Mouse (Mus musculus): ENCODE results near the gene Nup214. TPM values are rescaled to one million over a fixed set of nuclear protein-coding genes. Genes with fewer than 3 reads are reported as not detected.

Nup214 gene
- polyA plus RNA-seq, 2 experiments: 41.3 to 65.2 TPM

- WGBS: 80% methylated on average over 3 of the region's 3 CpGs
- H3K4me3 ChIP-seq (replicated peaks; ENCODE audit: low read length): no peak overlapping the region
- H3K27me3 ChIP-seq (ENCODE audit: control insufficient read depth, insufficient read depth, low read length): peaks cover 41% of the 10 kb centered on the region
- H3K27ac ChIP-seq (replicated peaks; ENCODE audit: low read depth, low read length): no peak overlapping the region
- H3K4me2 ChIP-seq (replicated peaks; ENCODE audit: low read depth, low read length, severe bottlenecking): no peak overlapping the region
- TF ChIP-seq POLR2A (IDR thresholded peaks at IDR 0.05; ENCODE audit: borderline replicate concordance, extremely low read depth, insufficient read depth, insufficient read length): no peak
- ATAC-seq (ENCODE audit: low FRiP score, low read depth) (no peak), DNase-seq (ENCODE audit: low spot score) (no peak)
- no peak overlapping the region for H3K9ac ChIP-seq (ENCODE audit: low read depth, low read length, severe bottlenecking)
- no peaks in the 10 kb centered on the region for H3K9me3 ChIP-seq (ENCODE audit: control insufficient read depth, low read length)
- H3K4me1 ChIP-seq (ENCODE audit: control insufficient read depth, insufficient read depth, low read length): peaks cover 6% of the 10 kb centered on the region; the same call in 1 of the 2 replicates
- H3K36me3 ChIP-seq (ENCODE audit: control insufficient read depth, insufficient read depth, low read length): no peaks in the 10 kb centered on the region
These were observed 106.4 kb downstream of the Nup214 start for GRCm38 (mm10) chr2:32080681-32081080.

DNA sequence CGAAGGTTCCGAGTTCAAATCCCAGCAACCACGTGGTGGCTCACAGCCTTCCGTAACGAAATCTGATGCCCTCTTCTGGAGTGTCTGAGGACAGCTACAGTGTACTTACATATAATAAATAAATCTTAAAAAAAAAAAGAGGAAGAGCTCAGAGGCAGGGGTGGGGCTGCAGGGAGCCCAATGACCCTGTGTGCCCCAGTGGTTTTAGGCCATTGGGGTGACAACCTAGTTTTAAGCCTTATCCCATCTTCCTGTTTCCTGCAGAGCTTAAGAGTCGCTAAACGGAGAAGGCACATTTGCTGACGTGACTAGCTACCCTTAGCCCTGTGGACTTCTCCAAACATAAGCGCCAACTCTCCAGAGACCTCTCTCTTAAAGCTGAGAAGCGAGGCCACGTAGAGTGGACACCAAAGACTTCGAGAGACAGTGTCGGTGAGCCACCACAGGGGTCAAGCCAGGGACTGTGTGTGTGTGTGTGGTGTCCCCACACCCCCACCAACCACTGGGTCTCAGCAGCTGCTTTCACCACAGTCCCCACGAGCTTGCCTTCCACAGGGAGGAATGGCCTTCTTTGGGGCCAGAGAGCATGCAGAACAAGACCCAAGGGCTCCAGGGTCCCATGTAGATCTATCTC, 107.2 kb downstream of the Nup214 start:
- H3K27me3 ChIP-seq (ENCODE audit: control insufficient read depth, insufficient read depth, low read length): peaks cover 41% of the 10 kb centered on the region
- no peak for ATAC-seq (ENCODE audit: low FRiP score, low read depth)
- no peaks in the 10 kb centered on the region for H3K9me3 ChIP-seq (ENCODE audit: control insufficient read depth, low read length)
- peaks cover 6% of the 10 kb centered on the region; the same call in 1 of the 2 replicates for H3K4me1 ChIP-seq (ENCODE audit: control insufficient read depth, insufficient read depth, low read length)
- H3K4me3 ChIP-seq (replicated peaks; ENCODE audit: low read length): peak overlapping the region; percentile 64; the same call in 1 of the 2 replicates
- H3K27ac ChIP-seq (replicated peaks; ENCODE audit: low read depth, low read length): no peak overlapping the region
- 77% methylated on average over 14 of the region's 14 CpGs for WGBS
- no peak overlapping the region for H3K9ac ChIP-seq (ENCODE audit: low read depth, low read length, severe bottlenecking)
- no peak overlapping the region for H3K4me2 ChIP-seq (replicated peaks; ENCODE audit: low read depth, low read length, severe bottlenecking)
- no peak for DNase-seq (ENCODE audit: low spot score)
- no peak for TF ChIP-seq POLR2A (IDR thresholded peaks at IDR 0.05; ENCODE audit: borderline replicate concordance, extremely low read depth, insufficient read depth, insufficient read length)
- no peaks in the 10 kb centered on the region for H3K36me3 ChIP-seq (ENCODE audit: control insufficient read depth, insufficient read depth, low read length)

DNA sequence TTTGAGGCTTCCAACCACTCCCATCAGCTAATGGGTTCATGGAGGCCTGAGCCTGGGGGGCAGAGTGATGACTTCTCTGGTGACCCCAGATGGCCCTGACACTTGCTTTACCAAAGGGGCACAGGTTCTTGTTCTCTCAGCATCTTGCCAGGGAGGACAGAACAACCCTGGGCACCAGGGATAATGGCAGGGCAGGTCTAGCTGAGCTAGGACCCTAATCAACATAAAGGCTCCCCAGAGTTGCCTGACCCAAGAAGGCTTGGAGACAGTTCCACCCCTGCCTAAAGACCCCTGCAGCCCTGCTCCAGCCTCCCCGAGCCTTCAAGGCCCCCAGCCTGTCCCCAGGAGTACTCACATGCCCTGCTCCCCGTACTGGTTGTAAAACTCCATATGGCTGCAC, 108.0 kb downstream of the Nup214 start:
- no peak for TF ChIP-seq POLR2A (IDR thresholded peaks at IDR 0.05; ENCODE audit: borderline replicate concordance, extremely low read depth, insufficient read depth, insufficient read length)
- 8% methylated on average over 2 of the region's 2 CpGs for WGBS
- Histone ChIP-seq H3K4me3 (replicated peaks; ENCODE audit: low read length) (peak overlapping the region; percentile 64), H3K27ac (replicated peaks; ENCODE audit: low read depth, low read length) (no peak overlapping the region), H3K4me1 (ENCODE audit: control insufficient read depth, insufficient read depth, low read length) (peaks cover 6% of the 10 kb centered on the region; the same call in 1 of the 2 replicates), H3K9ac (ENCODE audit: low read depth, low read length, severe bottlenecking) (no peak overlapping the region), H3K27me3 (ENCODE audit: control insufficient read depth, insufficient read depth, low read length) (peaks cover 41% of the 10 kb centered on the region), H3K4me2 (replicated peaks; ENCODE audit: low read depth, low read length, severe bottlenecking) (peak overlapping the region; percentile 100; the same call in 1 of the 2 replicates), H3K36me3 (ENCODE audit: control insufficient read depth, insufficient read depth, low read length) (no peaks in the 10 kb centered on the region), H3K9me3 (ENCODE audit: control insufficient read depth, low read length) (no peaks in the 10 kb centered on the region)
- DNase-seq (ENCODE audit: low spot score): no peak
- ATAC-seq (ENCODE audit: low FRiP score, low read depth): no peak

- Histone ChIP-seq H3K4me1 (ENCODE audit: control insufficient read depth, insufficient read depth, low read length) (peaks cover 7% of the 10 kb centered on the region), H3K4me3 (replicated peaks; ENCODE audit: low read length) (peak overlapping the region; percentile 64), H3K27me3 (ENCODE audit: control insufficient read depth, insufficient read depth, low read length) (peaks cover 46% of the 10 kb centered on the region), H3K27ac (replicated peaks; ENCODE audit: low read depth, low read length) (no peak overlapping the region), H3K36me3 (ENCODE audit: control insufficient read depth, insufficient read depth, low read length) (no peaks in the 10 kb centered on the region), H3K9me3 (ENCODE audit: control insufficient read depth, low read length) (no peaks in the 10 kb centered on the region), H3K4me2 (replicated peaks; ENCODE audit: low read depth, low read length, severe bottlenecking) (peak overlapping the region; percentile 100), H3K9ac (ENCODE audit: low read depth, low read length, severe bottlenecking) (peak overlapping the region; percentile 54)
- ATAC-seq (ENCODE audit: low FRiP score, low read depth) (0 out of 2 replicates have a peak, but pooled peaks have one; percentile 25), DNase-seq (ENCODE audit: low spot score) (no peak)
- TF ChIP-seq POLR2A (IDR thresholded peaks at IDR 0.05; ENCODE audit: borderline replicate concordance, extremely low read depth, insufficient read depth, insufficient read length): no peak
- 1% methylated on average over 82 of the region's 91 CpGs for WGBS
These were observed 109.1 kb downstream of the Nup214 start for GRCm38 (mm10) chr2:32083159-32084011.

GRCm38 (mm10) chr2:32084111-32084871, 110.1 kb downstream of the Nup214 start, which contains the start of gene Fam78a:
TSS of gene Fam78a (minus strand) at chr2:32084857.
- peak; percentile 62 for ATAC-seq (ENCODE audit: low FRiP score, low read depth)
- WGBS: 3% methylated on average over 36 of the region's 68 CpGs
- H3K4me3 ChIP-seq (replicated peaks; ENCODE audit: low read length): peak within 1 kb of the TSS; percentile 64
- peak within 1 kb of the TSS; percentile 54 for H3K9ac ChIP-seq (ENCODE audit: low read depth, low read length, severe bottlenecking)
- peaks cover 16% of the 10 kb centered on the region for H3K4me1 ChIP-seq (ENCODE audit: control insufficient read depth, insufficient read depth, low read length)
- H3K4me2 ChIP-seq (replicated peaks; ENCODE audit: low read depth, low read length, severe bottlenecking): peak within 1 kb of the TSS; percentile 100
- no peak for TF ChIP-seq POLR2A (IDR thresholded peaks at IDR 0.05; ENCODE audit: borderline replicate concordance, extremely low read depth, insufficient read depth, insufficient read length)
- no peaks in the 10 kb centered on the region for H3K9me3 ChIP-seq (ENCODE audit: control insufficient read depth, low read length)
- no peak within 1 kb of the TSS for H3K27ac ChIP-seq (replicated peaks; ENCODE audit: low read depth, low read length)
- DNase-seq (ENCODE audit: low spot score): peak; percentile 61
- no peaks in the 10 kb centered on the region for H3K36me3 ChIP-seq (ENCODE audit: control insufficient read depth, insufficient read depth, low read length)
- H3K27me3 ChIP-seq (ENCODE audit: control insufficient read depth, insufficient read depth, low read length): peaks cover 47% of the 10 kb centered on the region
